In genomic region chr6:114875018-114875558, GRCm38 (mm10) we compare ENCODE assay signal across 8 mouse cellular contexts.
DNase-seq lines count a peak whose midpoint lies in the region; ATAC-seq and TF ChIP-seq lines count a peak whose summit lies in the region.

No protein-coding gene starts in this region.

- H3K4me3 ChIP-seq in cortical plate, adult 2 months (ENCODE audit: insufficient read depth, low read length) = peak overlapping the region; percentile 39

- no peak for TF ChIP-seq POLR2A in cortical plate, adult 2 months (IDR thresholded peaks at IDR 0.05; ENCODE audit: extremely low read depth, insufficient read depth, low read length)

- peak; percentile 97 for DNase-seq in adipocyte (ENCODE audit: low spot score)
- DNase-seq in gastrocnemius, adult 8-10 months (ENCODE audit: low spot score in 2 of 2) = peak; percentile 85 to 89
- peak; percentile 54 for DNase-seq in hindlimb bud, embryonic 11.5 days (ENCODE audit: extremely low spot score, low read depth, low spot score)
- peak; percentile 84 to 88 for DNase-seq in left cerebral cortex, adult 8-10 months (ENCODE audit: low spot score in 2 of 2)
- DNase-seq in right cerebral cortex, adult 2 months (ENCODE audit: low spot score in 2 of 2) = peak; percentile 90 to 91
- DNase-seq in urinary bladder, postnatal 10 days (ENCODE audit: low spot score) = peak; percentile 73

- peak; percentile 75 for ATAC-seq in megakaryocyte, adult 5-6 weeks (ENCODE audit: poor library complexity, severe bottlenecking)

- TF ChIP-seq CTCF in cortical plate, adult 2 months (IDR thresholded peaks at IDR 0.05; ENCODE audit: extremely low read depth, insufficient read depth, low read length) = no peak

- H3K4me1 ChIP-seq in cortical plate, adult 2 months (ENCODE audit: control insufficient read depth, insufficient read depth, low read length) = peaks cover 21% of the 10 kb centered on the region

- peak overlapping the region; percentile 99 for H3K27ac ChIP-seq in cortical plate, adult 2 months (ENCODE audit: insufficient read depth, low read length)

Comparison
In these comparisons a context has a peak if more than half of its experiments do, and no peak if none do; other contexts are left out.
1. Peak in every context shown above with its lines: DNase-seq, ATAC-seq, H3K4me3 ChIP-seq and H3K27ac ChIP-seq.